Mouse (Mus musculus) myocyte (in vitro differentiated cells): ENCODE measurements at regions not wholly inside any gene's neighbourhood (a gene's known extent, or its start where the extent isn't known, plus 50 kb on each side); places are given as distances from the start of the nearest gene placed in this dataset.

ENCODE experiments used
- CEBPB ChIP-seq: IDR thresholded peaks from 2 replicates; pipeline ENCODE4 v1.6.1; 2011; ENCODE audit warnings: mild to moderate bottlenecking, moderate library complexity; ENCODE audit not compliant: poor library complexity, insufficient read depth, severe bottlenecking
- USF1 ChIP-seq: IDR thresholded peaks from one replicate; pipeline ENCODE4 v1.6.1; 2011; ENCODE audit warnings: low read depth, mild to moderate bottlenecking, control low read depth, moderate library complexity

DNA sequence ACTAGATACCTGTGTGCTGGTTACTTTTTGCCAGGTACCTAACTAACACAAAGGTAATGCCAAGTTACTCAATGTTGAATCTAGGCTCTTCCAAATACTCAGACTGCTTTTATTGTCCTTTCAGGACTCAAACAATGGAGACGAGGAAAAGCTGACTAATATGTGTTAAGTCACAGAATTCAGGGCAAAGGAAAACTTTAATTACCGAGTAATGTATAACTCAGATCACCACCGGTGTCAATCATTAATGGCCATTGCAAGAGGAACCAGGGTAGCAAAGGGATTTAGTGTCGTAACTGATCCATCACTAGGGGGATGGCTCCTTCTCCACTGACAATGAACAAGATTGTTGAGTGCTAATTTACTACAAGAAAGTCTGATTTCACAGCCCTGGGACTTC, 105.6 kb upstream of the Atp2b1 start:
- TF ChIP-seq CEBPB (no peak), USF1 (no peak)
